Mouse (Mus musculus) adrenal gland, postnatal 14 days (tissue): ENCODE data around the gene Gm14327. TPM values are rescaled to one million over a fixed set of nuclear protein-coding genes. Genes with fewer than 3 reads are reported as not detected.
"Not testable (repeated sequence)": the region's sequence is repeated elsewhere in the genome, so short reads cannot be mapped to it uniquely, and the experiment has no call there.

Source experiments
- DNase-seq: peaks from one replicate; pipeline ENCODE4 v3.0.0; 2021; ENCODE audit warnings: mixed read lengths
- long read RNA-seq, 2 experiments: library from polyadenylated mRNA; stranded (forward); transcript quantifications; one replicate each; pipeline ENCODE4 v2.0.0; 2021
- total RNA-seq: library from RNA; stranded (reverse); gene quantifications from 2 replicates; pipeline ENCODE4 v1.2.3, GENCODE M21; 2021

Gene Gm14327
- 3.3 and 4.5 TPM in 2 replicates for total RNA-seq
- long read RNA-seq, experiment 1, partial matches to known transcripts: 0 of 3 reads
- long read RNA-seq, experiment 1, other reads (novel, unspliced or antisense): 2 of 3 reads
- long read RNA-seq, experiment 2, transcript Gm14327-202 (3 exons, 1,451 nt): major isoform, 7 of 9 reads
- long read RNA-seq, experiment 2, partial matches to known transcripts: 0 of 9 reads
- long read RNA-seq, experiment 2, other reads (novel, unspliced or antisense): 2 of 9 reads

GRCm38 (mm10) chr2:177897046-177897578, at the start of gene Gm14327:
Gene Gm14327 (plus strand): TSS chr2:177897096.
- DNase-seq: not testable (repeated sequence)

GRCm38 (mm10) chr2:177862254-177862653, 34.6 kb upstream of the Gm14327 start:
- not testable (repeated sequence) for DNase-seq

- not testable (repeated sequence) for DNase-seq
Measured at GRCm38 (mm10) chr2:177887743-177888142, 9.2 kb upstream of the Gm14327 start.

- not testable (repeated sequence) for DNase-seq
Measured at GRCm38 (mm10) chr2:177898171-177898570, 1.3 kb downstream of the Gm14327 start.

GRCm38 (mm10) chr2:177903276-177903675, 6.4 kb downstream of the Gm14327 start:
- not testable (repeated sequence) for DNase-seq

- DNase-seq: not testable (repeated sequence)
Measured at GRCm38 (mm10) chr2:177925563-177926103, 28.7 kb downstream of the Gm14327 start, which contains the start of gene Zfp972. Gene Zfp972 (minus strand): TSS chr2:177925613.

Other genes with a start within 250 kb of the Gm14327 start
- 26.9 and 30.2 TPM in 2 replicates for gene Gm14322, start 137.8 kb upstream of the Gm14327 start, total RNA-seq
- gene Gm14325, start 56.8 kb upstream of the Gm14327 start, total RNA-seq: 101 and 107 TPM in 2 replicates
- 1.7 and 1.8 TPM in 2 replicates for gene Zfp972, start 28.5 kb downstream of the Gm14327 start, total RNA-seq
- 27.4 and 32.7 TPM in 2 replicates for gene Gm14326, start 60.2 kb downstream of the Gm14327 start, total RNA-seq
- 29.5 and 33.3 TPM in 2 replicates for gene Zfp971, start 126.2 kb downstream of the Gm14327 start, total RNA-seq
- gene Zfp931, start 181.4 kb downstream of the Gm14327 start, total RNA-seq: 20.8 and 23.9 TPM in 2 replicates
- 1.5 and 4.1 TPM in 2 replicates for gene Phactr3, start 221.9 kb downstream of the Gm14327 start, total RNA-seq